Mouse (Mus musculus) MEL (cell line): ENCODE measurements around the gene Esr1. TPM values are rescaled to one million over a fixed set of nuclear protein-coding genes. Genes with fewer than 3 reads are reported as not detected.

Experiments used
- DNase-seq: peaks from one replicate; pipeline ENCODE4 v3.0.0; 2011; ENCODE audit warnings: low read depth, low spot score
- H3K27ac ChIP-seq: 2 replicates; pipeline ENCODE4 v1.5.1; 2012; ENCODE audit warnings: low read depth, mild to moderate bottlenecking, control low read depth, low read length, moderate library complexity; ENCODE audit not compliant: control insufficient read depth
- H3K27me3 ChIP-seq, 2 experiments: fragments of 150-350 bp in 1 of 2; sonication (generic) in 1 of 2; 2 replicates each; pipeline ENCODE4 v1.6.1; 2012; ENCODE audit warnings: low read length in 2 of 2, mild to moderate bottlenecking in 2 of 2, improper control_type of control experiment in 1 of 2, moderate library complexity in 1 of 2; ENCODE audit not compliant: insufficient read depth in 2 of 2, control insufficient read depth in 1 of 2
- H3K36me3 ChIP-seq, 2 experiments: 2 replicates each; pipeline ENCODE4 v1.6.1; 2012 to 2014; ENCODE audit warnings: low read length in 2 of 2, improper control_type of control experiment in 1 of 2, inconsistent platforms in 1 of 2, mild to moderate bottlenecking in 1 of 2; ENCODE audit not compliant: insufficient read depth in 2 of 2, control insufficient read depth in 1 of 2
- H3K4me1 ChIP-seq, 2 experiments: fragments of 150-350 bp in 1 of 2; sonication (generic) in 1 of 2; 2 replicates each; pipeline ENCODE4 v1.6.1; 2012; ENCODE audit warnings: low read length in 2 of 2, improper control_type of control experiment in 1 of 2, mild to moderate bottlenecking in 1 of 2; ENCODE audit not compliant: insufficient read depth in 2 of 2, control insufficient read depth in 1 of 2
- H3K4me3 ChIP-seq, 2 experiments: fragments of 150-350 bp in 1 of 2; sonication (generic) in 1 of 2; 2 replicates each; pipeline ENCODE4 v1.5.1; 2012; ENCODE audit warnings: low read depth in 2 of 2, low read length in 2 of 2, mild to moderate bottlenecking in 2 of 2, moderate library complexity in 2 of 2, control low read depth in 1 of 2, improper control_type of control experiment in 1 of 2; ENCODE audit not compliant: control insufficient read depth in 1 of 2, insufficient read depth in 1 of 2
- H3K79me2 ChIP-seq: 2 replicates; pipeline ENCODE4 v1.6.1; 2012; ENCODE audit warnings: mild to moderate bottlenecking, low read length, moderate library complexity; ENCODE audit not compliant: control insufficient read depth, poor library complexity, insufficient read depth
- H3K9ac ChIP-seq: 2 replicates; pipeline ENCODE4 v1.6.1; 2012; ENCODE audit warnings: low read depth, mild to moderate bottlenecking, control low read depth, low read length, moderate library complexity; ENCODE audit not compliant: control insufficient read depth, poor library complexity, severe bottlenecking
- H3K9me3 ChIP-seq: fragments of 150-350 bp; sonication (generic); replicated peaks from 2 replicates; pipeline ENCODE4 v1.6.1; 2012; ENCODE audit warnings: mild to moderate bottlenecking, low read length, improper control_type of control experiment, moderate library complexity; ENCODE audit not compliant: insufficient read depth
- CHD2 ChIP-seq: IDR thresholded peaks from 2 replicates; pipeline ENCODE4 v1.6.1; 2011; ENCODE audit warnings: low read length, improper control_type of control experiment
- CTCF ChIP-seq, 3 experiments: IDR thresholded peaks in 2 of 3; conservative IDR thresholded peaks in 1 of 3; 2 replicates each; pipeline ENCODE4 v1.5.1; 2011 to 2012; ENCODE audit warnings: low read length in 3 of 3, low read depth in 2 of 3, mild to moderate bottlenecking in 2 of 3, improper control_type of control experiment in 1 of 3, inconsistent platforms in 1 of 3, mixed read lengths in 1 of 3, moderate library complexity in 1 of 3; ENCODE audit not compliant: control insufficient read depth in 1 of 3, insufficient read depth in 1 of 3, poor library complexity in 1 of 3, severe bottlenecking in 1 of 3
- EP300 ChIP-seq, 2 experiments: IDR thresholded peaks; 2 replicates each; pipeline ENCODE4 v1.6.1; 2011; ENCODE audit warnings: improper control_type of control experiment in 2 of 2, low read length in 2 of 2, low read depth in 1 of 2, mild to moderate bottlenecking in 1 of 2
- ETS1 ChIP-seq: IDR thresholded peaks from 2 replicates; pipeline ENCODE4 v1.6.1; 2012; ENCODE audit warnings: low read depth, mild to moderate bottlenecking, inconsistent platforms, low read length, improper control_type of control experiment, moderate library complexity
- GATA1 ChIP-seq: IDR thresholded peaks from 2 replicates; pipeline ENCODE4 v1.6.1; 2011; ENCODE audit warnings: low read depth, low read length, improper control_type of control experiment
- KAT2A ChIP-seq: conservative IDR thresholded peaks from 2 replicates; pipeline ENCODE4 v1.6.1; 2012; ENCODE audit warnings: low read depth, low read length, improper control_type of control experiment, inconsistent platforms
- MAFK ChIP-seq: IDR thresholded peaks from 2 replicates; pipeline ENCODE4 v1.6.1; 2011; ENCODE audit warnings: low read depth, mild to moderate bottlenecking, low read length, improper control_type of control experiment, borderline replicate concordance
- MAZ ChIP-seq: IDR thresholded peaks from 2 replicates; pipeline ENCODE4 v1.6.1; 2012; ENCODE audit warnings: low read depth, mild to moderate bottlenecking, inconsistent platforms, low read length, improper control_type of control experiment
- MXI1 ChIP-seq: IDR thresholded peaks from 2 replicates; pipeline ENCODE4 v1.6.1; 2011; ENCODE audit warnings: mild to moderate bottlenecking, low read depth, low read length, improper control_type of control experiment
- NELFE ChIP-seq: IDR thresholded peaks from 2 replicates; pipeline ENCODE4 v1.6.1; 2011; ENCODE audit warnings: low read depth, low read length, improper control_type of control experiment
- NRF1 ChIP-seq: IDR thresholded peaks from 2 replicates; pipeline ENCODE4 v1.6.1; 2014; ENCODE audit warnings: low read depth, mild to moderate bottlenecking, inconsistent platforms, low read length, improper control_type of control experiment, moderate library complexity; ENCODE audit not compliant: poor library complexity, insufficient read depth, severe bottlenecking
- POLR2A ChIP-seq, 2 experiments: IDR thresholded peaks; 2 replicates each; pipeline ENCODE4 v1.6.1; 2011 to 2012; ENCODE audit warnings: low read length in 2 of 2, mild to moderate bottlenecking in 2 of 2, control low read depth in 1 of 2, improper control_type of control experiment in 1 of 2, low read depth in 1 of 2, moderate library complexity in 1 of 2; ENCODE audit not compliant: control insufficient read depth in 1 of 2, insufficient read depth in 1 of 2, poor library complexity in 1 of 2
- POLR2AphosphoS2 ChIP-seq: IDR thresholded peaks from 2 replicates; pipeline ENCODE4 v1.6.1; 2011; ENCODE audit warnings: low read length, improper control_type of control experiment
- POLR2AphosphoS5 ChIP-seq: IDR thresholded peaks from 2 replicates; pipeline ENCODE4 v1.6.1; 2012; ENCODE audit warnings: low read depth, borderline replicate concordance, mild to moderate bottlenecking, inconsistent platforms, low read length, moderate library complexity, mixed read lengths
- RCOR1 ChIP-seq: IDR thresholded peaks from 2 replicates; pipeline ENCODE4 v1.6.1; 2012; ENCODE audit warnings: low read depth, mild to moderate bottlenecking, inconsistent platforms, low read length, improper control_type of control experiment
- SIN3A ChIP-seq: IDR thresholded peaks from 2 replicates; pipeline ENCODE4 v1.6.1; 2012; ENCODE audit warnings: low read length, improper control_type of control experiment, inconsistent platforms
- SMC3 ChIP-seq: IDR thresholded peaks from 2 replicates; pipeline ENCODE4 v1.6.1; 2011; ENCODE audit warnings: low read depth, low read length, improper control_type of control experiment
- TBP ChIP-seq: IDR thresholded peaks from 2 replicates; pipeline ENCODE4 v1.8.0; 2011; ENCODE audit warnings: low read depth, low read length, improper control_type of control experiment
- UBTF ChIP-seq: IDR thresholded peaks from 2 replicates; pipeline ENCODE4 v1.6.1; 2012; ENCODE audit warnings: low read depth, mild to moderate bottlenecking, inconsistent platforms, low read length, improper control_type of control experiment, moderate library complexity, borderline replicate concordance; ENCODE audit not compliant: insufficient read depth
- USF1 ChIP-seq: IDR thresholded peaks from 2 replicates; pipeline ENCODE4 v1.6.1; 2014; ENCODE audit warnings: low read depth, mild to moderate bottlenecking, inconsistent platforms, low read length, improper control_type of control experiment, moderate library complexity
- ZC3H11A ChIP-seq: IDR thresholded peaks from 2 replicates; pipeline ENCODE4 v1.6.1; 2012; ENCODE audit warnings: low read depth, mild to moderate bottlenecking, inconsistent platforms, low read length, improper control_type of control experiment
- ZNF384 ChIP-seq: IDR thresholded peaks from 2 replicates; pipeline ENCODE4 v1.6.1; 2012; ENCODE audit warnings: low read depth, mild to moderate bottlenecking, inconsistent platforms, low read length, improper control_type of control experiment
- polyA plus RNA-seq, 2 experiments: library from polyadenylated mRNA; stranded (reverse) in 1 of 2; unstranded in 1 of 2; fragments of >175 nt in 1 of 2; fragments of >200 nt in 1 of 2; gene quantifications; 2 replicates each; pipeline versions ENCODE4 v1.2.1 to v1.2.4; 2012; ENCODE audit warnings: low replicate concordance in 2 of 2, low read depth in 1 of 2; ENCODE audit not compliant: insufficient read length in 2 of 2, insufficient read depth in 1 of 2, missing spikeins in 1 of 2
- total RNA-seq: library from RNA; depleted of rRNA; stranded (reverse); fragments of 300-350 nt; gene quantifications from 2 replicates; pipeline ENCODE4 v1.2.3, GENCODE M21; 2012

Gene Esr1
- total and polyA plus RNA-seq, 3 experiments: 0.65 to 0.69 TPM; not detected in 1

DNA sequence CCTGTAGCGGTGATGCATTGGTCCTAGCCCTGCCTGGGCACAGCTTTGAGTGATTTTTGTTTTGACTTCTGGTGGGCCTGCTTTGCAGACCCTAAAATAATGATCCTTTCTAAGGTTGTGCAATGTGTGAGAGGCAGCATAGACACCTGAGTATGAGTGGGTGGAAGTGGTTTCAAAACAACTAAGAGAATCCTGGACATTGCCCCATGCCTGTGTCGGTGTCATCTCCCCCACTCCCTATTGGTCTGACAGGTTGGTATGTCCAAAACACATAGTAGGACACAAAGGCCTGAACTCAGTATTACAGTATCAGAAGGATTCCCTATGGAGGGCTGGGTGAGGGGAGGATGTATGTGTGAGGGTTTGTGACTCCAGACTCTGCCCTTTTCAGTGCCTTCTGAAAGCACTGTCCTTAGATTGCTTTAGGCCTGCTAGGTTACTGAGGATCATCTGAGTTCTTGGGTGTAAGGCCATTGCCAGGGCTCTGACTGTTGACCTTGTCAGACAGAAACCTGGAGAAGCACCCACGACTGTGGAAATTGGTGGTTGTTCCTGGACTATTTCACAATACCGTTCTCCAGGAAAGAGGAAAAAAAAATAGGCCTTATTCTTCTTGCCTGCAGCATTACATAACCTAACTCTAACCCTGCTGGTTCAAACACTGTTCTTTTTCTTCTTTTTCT, 6.7 kb upstream of the Esr1 start:
- Histone ChIP-seq H3K79me2 (no peaks in the 10 kb centered on the region), H3K4me3 (no peak overlapping the region), H3K27ac (no peak overlapping the region), H3K27me3 (no peaks in the 10 kb centered on the region), H3K36me3 (no peaks in the 10 kb centered on the region), H3K9me3 (no peaks in the 10 kb centered on the region), H3K9ac (no peak overlapping the region), H3K4me1 (no peaks in the 10 kb centered on the region)
- no peak for DNase-seq
- no peak for TF ChIP-seq RCOR1
- TF ChIP-seq SMC3: no peak

GRCm38 (mm10) chr10:4610234-4610633, 1.2 kb upstream of the Esr1 start:
- H3K4me1 ChIP-seq: peaks cover 0 to 7% of the 10 kb centered on the region in 2 experiments; a peak in 1 of 4 replicates
- no peak overlapping the region for H3K9ac ChIP-seq
- no peak for DNase-seq
- no peaks in the 10 kb centered on the region for H3K9me3 ChIP-seq
- H3K79me2 ChIP-seq: no peaks in the 10 kb centered on the region
- TF ChIP-seq CHD2: no peak
- TF ChIP-seq USF1: no peak
- TF ChIP-seq CTCF (IDR thresholded peaks at IDR 0.05 in 2 of 3, conservative IDR thresholded peaks at IDR 0.05 in 1 of 3; ENCODE audit: control insufficient read depth in 1 of 3, insufficient read depth in 1 of 3, low read depth in 2 of 3, low read length in 3 of 3, poor library complexity in 1 of 3, severe bottlenecking in 1 of 3): no peak
- TF ChIP-seq ZNF384: no peak
- TF ChIP-seq MXI1: no peak
- no peak for TF ChIP-seq NELFE
- no peak for TF ChIP-seq UBTF
- TF ChIP-seq NRF1: no peak
- no peak for TF ChIP-seq POLR2AphosphoS2
- no peak for TF ChIP-seq POLR2AphosphoS5
- no peak for TF ChIP-seq SIN3A
- no peak for TF ChIP-seq MAFK
- no peak for TF ChIP-seq EP300 (IDR thresholded peaks at IDR 0.05; ENCODE audit: low read depth in 1 of 2, low read length in 2 of 2)
- TF ChIP-seq ETS1: no peak
- no peak for TF ChIP-seq ZC3H11A
- no peak for TF ChIP-seq GATA1
- TF ChIP-seq TBP: no peak
- TF ChIP-seq POLR2A (IDR thresholded peaks at IDR 0.05; ENCODE audit: control insufficient read depth in 1 of 2, insufficient read depth in 1 of 2, low read depth in 1 of 2, low read length in 2 of 2, poor library complexity in 1 of 2): no peak
- no peak for TF ChIP-seq KAT2A
- no peak for TF ChIP-seq MAZ
- TF ChIP-seq, all 39 proteins: peak for 0
- Histone ChIP-seq H3K27ac (no peak overlapping the region), H3K4me3 (no peak overlapping the region), H3K36me3 (peaks cover 0 to 7% of the 10 kb centered on the region in 2 experiments; a peak in 2 of 4 replicates), H3K27me3 (no peaks in the 10 kb centered on the region)
